Mouse (Mus musculus): ENCODE measurements around the gene Zfp277.
A peak's percentile ranks its signal among the peaks of the same experiment; 100 is the strongest.

Gene Zfp277

DNA sequence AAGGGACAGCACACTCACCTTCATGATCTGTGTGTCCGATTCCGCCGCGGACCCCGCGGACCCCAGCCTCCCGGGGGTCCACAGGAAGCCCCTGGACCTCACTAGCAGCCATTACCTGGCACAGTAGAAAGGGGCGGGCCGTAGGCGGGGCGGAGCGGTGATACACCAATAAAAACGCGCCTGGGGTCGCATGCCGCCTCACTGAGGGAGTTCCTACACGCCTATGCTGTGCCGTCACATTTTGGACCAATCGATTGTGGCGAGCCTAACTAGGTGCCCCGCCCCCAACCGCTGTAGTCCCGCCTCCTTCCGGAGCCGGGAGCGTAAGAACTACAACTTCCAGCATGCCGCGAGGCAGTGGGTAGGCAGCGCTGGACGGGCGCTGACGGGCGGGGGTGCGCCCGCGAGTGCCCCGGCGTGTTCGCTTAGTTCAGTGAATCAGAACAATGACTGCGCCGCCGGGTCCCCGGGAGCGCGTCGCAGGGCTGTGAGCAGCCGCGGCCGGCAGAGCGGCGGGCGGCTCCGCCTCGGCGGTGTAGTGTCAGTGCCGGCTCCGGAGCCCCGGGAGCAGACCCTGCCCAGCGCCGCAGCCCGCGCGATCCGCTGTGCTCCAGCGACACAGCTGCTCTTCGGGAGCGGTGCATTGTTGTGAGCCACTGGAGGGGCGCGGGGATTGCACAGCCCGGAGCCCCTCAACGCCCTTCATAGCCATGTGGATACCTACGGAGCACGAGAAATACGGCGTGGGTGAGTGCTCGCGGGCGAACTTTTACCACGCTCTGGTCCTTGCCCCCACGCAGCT lies at the start of gene Zfp277, which contains the start of gene Dock4:
Gene Zfp277, minus strand, starts transcription at position 255 of the 802 bp plus-strand sequence.
Gene Dock4, plus strand, starts transcription at position 305 of the 802 bp plus-strand sequence.
- DNase-seq (ENCODE audit: low spot score in 2 of 2): peak; percentile 97 to 99

- no peak for DNase-seq (ENCODE audit: low spot score in 2 of 2)
Observed at GRCm38 (mm10) chr12:40486047-40486837, 40.5 kb upstream of the Zfp277 start.

DNA sequence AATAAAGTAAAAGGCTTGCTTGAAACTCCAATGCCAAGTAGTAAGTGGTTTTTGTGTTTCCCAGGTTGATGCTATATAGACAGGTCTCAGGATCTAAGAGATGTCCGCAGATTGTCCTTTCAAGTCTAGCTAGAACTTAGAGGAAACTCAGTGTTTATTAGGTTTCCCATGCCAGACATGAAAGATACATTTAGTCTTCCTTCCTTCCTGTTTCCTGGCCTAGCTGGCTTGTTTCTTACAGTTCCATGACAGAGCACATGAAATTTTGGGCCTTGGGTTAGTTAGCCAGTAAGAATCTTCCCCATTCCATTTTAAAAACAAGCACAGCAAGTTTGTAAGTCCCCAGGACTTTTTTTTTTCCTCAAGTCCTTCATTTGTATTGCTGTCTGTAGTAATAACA lies 39.5 kb upstream of the Zfp277 start:
- DNase-seq (ENCODE audit: low spot score in 2 of 2): no peak

DNA sequence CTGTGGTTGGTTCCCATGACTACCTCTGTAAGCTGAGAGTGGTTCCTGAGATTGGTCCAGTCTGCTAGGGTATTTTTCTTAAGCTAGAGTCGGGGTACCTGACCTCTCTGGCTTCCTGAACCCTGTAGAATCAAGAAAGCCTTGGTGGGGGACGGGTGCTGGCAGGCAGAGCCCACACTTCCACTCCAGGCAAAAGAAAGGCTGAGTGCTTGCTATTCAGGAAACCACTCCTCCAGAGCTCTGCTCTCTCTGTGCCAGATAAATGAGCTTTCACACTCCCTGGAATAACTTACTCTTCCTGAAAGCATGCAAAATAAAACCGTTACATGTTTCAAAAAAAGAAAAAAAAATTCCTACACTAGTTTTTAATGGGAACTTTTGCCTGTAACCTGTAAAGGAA lies 38.5 kb upstream of the Zfp277 start:
- DNase-seq (ENCODE audit: low spot score in 2 of 2): no peak

DNA sequence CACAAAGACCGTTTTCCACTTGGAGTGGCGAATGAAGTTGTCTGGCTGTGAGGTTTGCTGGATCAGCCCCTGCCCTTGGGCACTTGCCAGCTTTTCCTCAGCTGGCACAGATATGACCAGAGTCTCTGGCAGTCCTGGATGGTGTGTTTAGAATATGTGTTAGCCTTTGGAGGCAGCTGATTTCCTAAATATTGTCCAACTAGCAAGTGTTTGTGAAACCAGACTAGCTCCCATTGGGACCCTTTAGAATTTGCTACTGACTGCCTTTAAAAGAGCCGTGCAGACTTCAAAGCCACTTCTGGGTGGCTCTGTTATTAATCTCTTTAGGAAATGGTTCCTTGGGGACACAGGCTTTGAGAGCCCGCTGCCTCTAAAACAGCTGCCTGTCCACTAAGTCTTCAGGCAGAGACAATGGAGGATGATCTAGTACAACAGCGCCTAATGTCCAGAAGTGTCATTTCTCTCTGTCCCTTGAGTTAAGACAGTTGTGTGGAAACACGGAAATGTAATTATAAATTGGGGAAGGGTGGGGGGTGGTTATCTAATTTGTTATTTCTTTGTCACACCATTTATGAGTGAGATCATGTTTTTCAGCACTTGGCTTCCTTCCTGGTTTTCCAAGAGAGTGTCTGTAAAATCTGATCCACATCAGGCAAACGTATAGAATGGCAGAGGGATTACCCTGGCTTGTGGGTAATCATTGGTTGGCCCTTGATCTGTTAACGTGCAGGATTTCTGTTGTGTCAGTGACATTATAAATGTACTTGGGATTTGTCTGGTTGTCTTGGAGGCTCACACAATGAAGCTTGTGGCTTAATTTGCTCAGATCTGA lies 32.1 kb upstream of the Zfp277 start:
- DNase-seq (ENCODE audit: low spot score in 2 of 2): no peak

DNA sequence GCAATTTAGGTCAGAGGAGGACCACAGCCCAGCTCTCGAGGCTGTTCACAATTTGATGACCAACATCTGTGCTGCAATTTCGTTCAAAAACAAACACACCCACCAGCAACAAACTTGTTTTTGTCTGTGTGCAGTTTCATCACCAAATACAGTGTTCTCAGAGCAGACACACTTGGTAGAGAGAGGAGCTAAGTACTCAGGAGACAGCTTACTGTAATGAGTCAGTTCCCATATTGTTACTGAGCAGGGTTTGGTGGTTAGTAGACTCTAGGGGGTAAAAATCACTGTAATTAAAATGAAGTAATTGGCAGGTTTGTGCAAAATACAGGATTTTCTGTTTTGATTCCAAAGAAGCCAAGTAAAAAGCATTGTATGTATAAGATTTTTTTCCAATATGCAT lies 28.0 kb upstream of the Zfp277 start:
- no peak for DNase-seq (ENCODE audit: low spot score in 2 of 2)

DNA sequence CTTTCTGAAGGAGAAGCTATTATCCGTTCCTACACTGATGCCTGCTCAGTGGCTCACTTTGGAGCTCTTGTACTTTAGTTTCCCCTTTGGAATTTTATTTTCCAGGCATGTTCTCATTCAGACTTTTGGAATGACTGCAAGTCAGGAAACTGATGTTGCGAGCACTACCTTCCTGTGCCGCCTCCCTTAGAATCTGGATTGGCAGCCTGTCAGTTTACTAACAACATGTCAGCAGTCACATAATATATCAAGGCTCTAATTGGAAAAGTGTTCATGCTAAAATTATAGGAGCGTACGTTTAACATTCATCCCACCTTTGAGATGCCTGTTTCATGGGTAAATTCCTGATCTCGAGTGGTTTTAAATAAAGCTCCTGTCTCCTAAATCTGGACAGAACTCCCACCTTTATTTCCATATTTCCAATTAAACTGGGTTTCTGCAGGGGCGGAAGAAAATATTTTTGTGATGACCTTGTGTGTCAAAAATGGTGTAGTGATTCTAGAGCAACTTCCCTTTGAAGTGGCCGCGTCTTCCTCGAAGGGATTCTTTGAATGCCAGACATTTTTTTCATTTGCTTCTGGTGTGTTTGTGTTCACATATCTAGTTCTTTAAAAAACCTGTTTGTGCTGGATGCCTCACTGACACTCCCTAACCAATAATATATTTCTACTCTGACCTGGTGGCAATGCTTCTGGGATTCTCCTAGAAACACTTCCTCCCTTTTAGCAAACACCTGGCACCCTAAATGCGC lies 26.1 kb upstream of the Zfp277 start:
- no peak for DNase-seq (ENCODE audit: low spot score in 2 of 2)

GRCm38 (mm10) chr12:40469009-40469408 lies 23.3 kb upstream of the Zfp277 start:
- DNase-seq (ENCODE audit: low spot score in 2 of 2): no peak

DNA sequence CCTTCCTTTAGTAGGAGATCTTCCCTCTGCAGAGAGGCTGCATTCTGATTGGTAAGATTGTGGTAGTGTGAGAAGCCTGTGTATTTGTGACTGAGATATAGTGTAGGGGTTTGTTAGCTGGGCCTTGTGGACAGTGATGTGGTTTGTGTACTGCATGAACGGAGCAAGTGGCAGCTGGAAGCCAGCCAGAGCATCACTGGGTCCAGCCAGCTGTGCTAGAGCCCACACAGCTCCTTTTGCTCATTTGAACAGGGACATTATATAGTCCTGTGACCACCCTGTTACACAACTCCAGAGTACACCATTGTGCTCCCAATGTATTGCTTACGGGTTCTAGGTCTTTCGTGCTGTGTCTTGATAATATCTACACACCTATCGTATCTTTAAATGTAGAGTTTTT lies 22.5 kb upstream of the Zfp277 start:
- no peak for DNase-seq (ENCODE audit: low spot score in 2 of 2)

DNA sequence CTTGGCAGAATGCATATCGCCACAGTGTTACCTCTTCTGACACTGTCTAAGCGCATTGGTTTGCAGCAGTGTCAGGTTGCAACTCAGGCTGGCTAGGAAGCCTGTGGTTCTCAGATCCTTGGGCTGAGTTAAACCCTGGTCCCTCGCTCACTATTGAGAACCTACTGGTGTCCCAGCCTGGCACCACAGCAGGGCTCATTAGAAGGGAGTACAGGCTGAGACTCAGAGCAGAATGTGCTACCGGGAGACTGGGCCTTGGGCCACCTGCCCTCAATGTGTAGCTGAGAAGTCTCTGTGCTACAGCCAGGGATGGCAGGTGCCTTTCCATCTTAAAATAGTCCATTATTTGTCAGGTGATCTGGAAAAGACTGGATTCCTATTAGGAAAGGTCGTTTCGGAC lies 18.6 kb upstream of the Zfp277 start:
- DNase-seq (ENCODE audit: low spot score in 2 of 2): no peak

DNA sequence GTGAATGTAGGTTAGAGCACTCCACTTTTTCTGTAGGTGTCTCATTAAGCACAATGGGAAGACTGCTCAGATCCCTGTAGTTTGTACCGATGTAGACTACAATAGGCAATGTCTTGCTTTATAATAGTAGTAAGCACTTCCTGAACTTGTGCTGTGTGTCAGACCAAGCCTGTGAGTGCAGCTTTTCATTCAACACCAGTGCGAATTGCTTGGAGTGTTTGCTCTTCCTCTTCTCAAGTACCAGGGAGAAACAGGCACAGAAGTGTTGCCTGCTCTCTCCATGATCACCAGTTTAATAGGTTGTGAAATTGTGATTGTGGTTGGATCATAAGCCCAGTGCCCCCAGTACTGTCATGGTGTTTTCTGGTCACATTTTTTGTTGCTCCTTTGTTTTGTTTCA lies 18.1 kb upstream of the Zfp277 start:
- DNase-seq (ENCODE audit: low spot score in 2 of 2): no peak

- no peak for DNase-seq (ENCODE audit: low spot score in 2 of 2)
Observed at GRCm38 (mm10) chr12:40462693-40463235, 17.1 kb upstream of the Zfp277 start.

DNA sequence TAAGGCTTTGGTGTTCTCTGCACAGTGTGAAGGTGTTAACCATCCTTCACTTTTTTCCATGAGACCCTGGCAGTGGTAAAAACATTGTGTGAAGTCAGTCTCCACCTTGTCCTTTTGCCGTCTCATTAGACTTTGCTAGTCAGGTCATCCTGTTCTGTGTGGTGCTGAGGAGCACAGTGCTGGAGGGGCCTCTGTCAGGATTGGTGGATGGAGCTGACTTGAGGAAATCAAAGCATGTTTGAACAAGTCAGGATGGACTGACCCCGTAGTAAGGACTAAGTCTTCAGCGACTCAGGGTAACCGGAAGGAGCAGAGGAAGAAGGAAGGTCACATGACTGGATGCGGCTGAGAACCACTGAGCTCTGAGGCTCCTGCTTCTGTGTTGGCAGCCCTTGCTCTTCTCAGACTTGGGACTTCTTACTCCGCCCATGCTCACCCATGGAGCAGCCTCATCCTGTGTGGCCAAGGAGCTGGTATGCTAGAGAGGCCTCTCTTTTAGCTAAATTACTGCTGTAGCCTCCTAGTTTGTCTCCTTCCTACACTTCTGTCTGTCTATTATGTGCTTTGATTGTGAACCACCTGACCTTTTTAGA lies 14.1 kb upstream of the Zfp277 start:
- no peak for DNase-seq (ENCODE audit: low spot score in 2 of 2)

DNA sequence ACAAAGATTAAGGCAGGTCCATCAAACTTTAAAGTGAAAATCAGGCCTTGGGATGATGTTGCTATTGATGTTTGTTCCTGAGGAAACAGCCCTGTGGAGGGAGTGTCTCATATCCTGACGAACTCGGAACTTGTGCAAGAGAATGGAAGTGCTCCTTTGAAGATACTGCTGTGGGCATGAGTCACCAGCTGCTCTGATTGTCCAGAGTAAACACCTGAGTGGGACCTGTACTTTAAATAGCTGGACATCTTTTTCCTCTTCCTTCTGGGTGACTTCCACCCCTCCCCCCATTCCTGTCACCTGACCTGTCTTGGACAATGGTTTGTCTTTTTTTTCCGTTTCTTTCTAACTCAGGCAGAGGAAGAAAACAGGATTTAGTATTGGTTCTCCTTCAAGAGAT lies 13.3 kb upstream of the Zfp277 start:
- DNase-seq (ENCODE audit: low spot score in 2 of 2): no peak

DNA sequence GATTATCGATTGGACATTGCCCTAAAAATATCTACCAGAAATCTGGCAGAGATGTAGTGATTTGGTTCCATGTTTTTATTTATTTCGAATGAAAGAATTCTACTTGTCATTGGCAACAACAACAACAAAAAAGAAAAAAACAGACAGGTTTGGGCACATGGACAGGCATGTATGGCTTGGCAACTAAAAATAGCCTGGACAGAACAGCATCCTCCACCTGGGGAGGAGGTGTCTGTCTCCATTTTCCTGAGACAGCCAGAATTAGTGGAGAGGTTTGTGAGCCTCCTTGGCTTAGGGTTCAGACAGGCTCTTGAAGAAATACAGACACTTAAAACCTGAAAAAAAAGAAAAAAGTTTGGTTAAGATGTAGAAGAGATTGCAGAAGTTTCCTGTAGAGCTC lies 10.8 kb upstream of the Zfp277 start:
- DNase-seq (ENCODE audit: low spot score in 2 of 2): no peak

- no peak for DNase-seq (ENCODE audit: low spot score in 2 of 2)
Observed at GRCm38 (mm10) chr12:40449119-40449795, 3.6 kb upstream of the Zfp277 start.

DNA sequence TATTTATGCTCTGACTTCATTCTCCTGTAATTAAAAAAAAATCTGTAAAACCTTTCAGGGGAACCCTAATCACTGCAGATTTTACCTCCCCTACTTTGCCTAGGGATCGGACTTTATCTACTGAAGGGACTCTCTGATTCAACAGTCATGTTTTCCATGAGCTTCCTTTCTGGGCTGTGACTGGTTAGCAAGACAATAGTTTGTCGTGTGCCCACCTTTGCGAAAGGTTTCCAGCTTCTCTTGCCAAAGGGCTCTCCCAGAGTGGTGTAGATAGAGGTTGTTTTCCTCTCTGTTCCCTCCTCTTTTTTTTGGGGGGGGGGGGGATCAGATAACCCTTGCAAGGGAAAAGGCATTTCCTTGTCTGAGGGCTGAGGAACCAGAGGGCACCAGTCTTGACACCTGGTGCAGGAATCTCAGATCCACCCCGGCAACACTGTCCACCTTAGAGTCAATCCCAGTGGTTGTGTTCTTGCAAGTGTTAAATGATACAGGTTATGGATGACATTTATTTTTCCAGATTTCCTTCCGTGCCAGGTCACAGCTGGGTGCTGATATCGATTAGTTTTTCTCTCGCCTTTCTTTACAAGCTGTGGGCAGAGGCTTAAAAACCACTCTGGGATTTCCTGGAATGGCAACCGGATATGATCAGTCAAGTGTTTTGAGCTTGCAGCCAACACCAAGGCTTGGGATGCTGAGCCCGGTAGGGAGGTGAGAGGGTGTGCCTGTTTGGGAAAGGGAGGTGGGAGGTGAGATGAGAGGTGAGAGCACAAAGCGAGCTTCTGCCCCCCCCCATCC lies 2.1 kb upstream of the Zfp277 start:
- no peak for DNase-seq (ENCODE audit: low spot score in 2 of 2)

DNA sequence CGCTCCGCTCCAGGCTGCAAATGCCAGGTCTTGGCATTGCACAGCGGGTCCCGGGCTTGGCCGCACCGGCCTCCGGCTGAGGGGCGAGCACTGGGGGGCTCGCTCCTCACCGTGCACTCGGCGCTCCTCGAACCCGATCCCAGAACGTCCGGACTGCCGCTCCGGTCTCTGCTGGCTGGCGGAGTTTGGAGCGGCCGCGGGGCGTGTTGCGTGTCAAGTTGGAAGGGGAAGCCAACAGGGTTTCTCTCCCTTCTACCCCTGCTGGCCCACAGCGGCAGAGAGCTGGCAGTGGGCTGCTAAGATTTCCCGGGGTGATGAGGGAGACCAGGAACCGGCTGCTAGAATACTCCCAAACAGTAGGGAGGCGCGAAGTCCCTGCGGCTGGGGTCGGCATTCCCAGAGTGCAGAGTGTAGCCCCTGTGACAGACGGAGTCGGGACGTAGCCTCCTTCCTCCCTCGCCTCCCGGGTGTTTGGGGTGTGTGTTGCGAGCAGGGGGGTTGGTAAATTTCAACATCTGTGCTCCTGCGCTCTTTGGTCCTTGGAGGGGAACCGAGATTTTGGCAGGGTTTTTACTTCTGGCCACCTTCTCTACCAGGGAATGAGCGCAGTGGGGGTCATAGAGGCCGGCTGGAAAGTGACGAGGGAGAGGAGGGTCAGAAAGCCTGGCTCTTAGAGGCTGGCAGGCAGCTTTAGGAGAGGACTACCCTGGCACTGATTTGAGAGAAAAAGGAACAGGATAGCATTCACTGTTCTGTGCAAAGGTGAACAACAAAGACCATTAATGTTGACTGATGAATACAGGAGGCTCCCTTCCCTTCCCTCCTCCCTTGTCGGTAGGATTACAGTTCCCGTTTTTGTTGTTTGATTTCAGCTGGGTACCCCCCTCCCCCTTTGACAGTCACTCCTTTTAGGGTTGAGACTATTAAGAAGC lies 1.0 kb upstream of the Zfp277 start:
- DNase-seq (ENCODE audit: low spot score in 2 of 2): peak in 1 of 2 experiments; percentile 33

Data from frontal cortex, postnatal 25 days (tissue).